Mouse (Mus musculus) midbrain, postnatal 0 days (tissue): Measurements from ENCODE around the gene Pigb. TPM values are rescaled to one million over a fixed set of nuclear protein-coding genes. Genes with fewer than 3 reads are reported as not detected.

ENCODE experiments used
- ATAC-seq: fragments of 200-750 bp; cut with Nextera tagmentation; 2 replicates; pipeline ENCODE4 v1.8.0; 2017; ENCODE audit warnings: moderate number of reproducible peaks, mild to moderate bottlenecking, moderate TSS enrichment, moderate library complexity; ENCODE audit not compliant: low FRiP score
- DNase-seq: peaks from one replicate; pipeline ENCODE4 v3.0.0-alpha.2; 2015; ENCODE audit warnings: low spot score
- H3K27ac ChIP-seq: fragments of 300-500 bp; sonication (generic); 2 replicates; pipeline ENCODE4 v1.5.1; 2014; ENCODE audit warnings: low read depth, mild to moderate bottlenecking, low read length, mixed read lengths
- H3K27me3 ChIP-seq: fragments of 300-500 bp; sonication (generic); 2 replicates; pipeline ENCODE4 v1.6.1; 2014; ENCODE audit warnings: low read length, control low read depth, mixed read lengths; ENCODE audit not compliant: insufficient read depth
- H3K36me3 ChIP-seq: fragments of 300-500 bp; sonication (generic); 2 replicates; pipeline ENCODE4 v1.6.1; 2014; ENCODE audit warnings: low read length, control low read depth, mixed read lengths; ENCODE audit not compliant: insufficient read depth
- H3K4me1 ChIP-seq: fragments of 300-500 bp; sonication (generic); 2 replicates; pipeline ENCODE4 v1.6.1; 2014; ENCODE audit warnings: mild to moderate bottlenecking, control low read depth, antibody characterized with exemption, low read length, mixed read lengths; ENCODE audit not compliant: insufficient read depth
- H3K4me2 ChIP-seq: fragments of 300-500 bp; sonication (generic); 2 replicates; pipeline ENCODE4 v1.6.1; 2014; ENCODE audit warnings: low read depth, mild to moderate bottlenecking, low read length, mixed read lengths; ENCODE audit not compliant: poor library complexity, severe bottlenecking
- H3K4me3 ChIP-seq: fragments of 300-500 bp; sonication (generic); 2 replicates; pipeline ENCODE4 v1.5.1; 2014; ENCODE audit warnings: low read depth, mild to moderate bottlenecking, low read length, moderate library complexity
- H3K9ac ChIP-seq: fragments of 300-500 bp; sonication (generic); replicated peaks from 2 replicates; pipeline ENCODE4 v1.6.1; 2014; ENCODE audit warnings: mild to moderate bottlenecking, low read length, moderate library complexity, mixed read lengths; ENCODE audit not compliant: poor library complexity, severe bottlenecking
- H3K9me3 ChIP-seq: fragments of 300-500 bp; sonication (generic); 2 replicates; pipeline ENCODE4 v1.6.1; 2016; ENCODE audit warnings: low read length, control low read depth
- CTCF ChIP-seq: IDR thresholded peaks from 2 replicates; pipeline ENCODE4 v1.5.1; 2016; ENCODE audit warnings: antibody characterized with exemption, mild to moderate bottlenecking
- WGBS: fragments of 180-500 bp; shearing (Covaris S2); extraction: QIAGEN DNeasy Blood & Tissue Kit; methylation state at CpG from one replicate; pipeline ENCODE4 v1.1.7; 2014; 5-methylcytosine and 5-hydroxymethylcytosine counted together
- polyA plus RNA-seq: library from polyadenylated mRNA; unstranded; fragments of >200 nt; fragmentation: Nextera tagmentation; extraction: Ambion mirVana; gene quantifications from 2 replicates; pipeline ENCODE4 v1.2.1, GENCODE M21; 2015
- total RNA-seq: library from RNA; depleted of rRNA; stranded (reverse); fragments of >200 nt; gene quantifications from 2 replicates; pipeline ENCODE4 v1.2.3, GENCODE M21; 2014

Pigb gene
- total and polyA plus RNA-seq, 2 experiments from 2014 or later, result 8.4 to 13.0 TPM

GRCm38 (mm10) chr9:72985250-72986220 is 54.6 kb downstream of the Pigb start, which contains the start of the genes Ccpg1os and Ccpg1:
Gene Ccpg1os (minus strand): TSS chr9:72985382.
Gene Ccpg1 (plus strand): TSS chr9:72985429.
- no peaks in the 10 kb centered on the region for H3K36me3 ChIP-seq
- H3K4me3 ChIP-seq, result peak within 1 kb of the TSS; percentile 67
- peak within 1 kb of the TSS; percentile 85 for H3K4me2 ChIP-seq
- H3K9ac ChIP-seq, result peak within 1 kb of the TSS; percentile 71
- no peaks in the 10 kb centered on the region for H3K27me3 ChIP-seq
- WGBS, result under 1% methylated on average over 83 of the region's 88 CpGs
- DNase-seq (peak; percentile 98), ATAC-seq (peak; percentile 98)
- no peaks in the 10 kb centered on the region for H3K9me3 ChIP-seq
- peak; percentile 46 for TF ChIP-seq CTCF
- H3K27ac ChIP-seq, result peak within 1 kb of the TSS; percentile 82
- peaks cover 9% of the 10 kb centered on the region; the same call in 1 of the 2 replicates for H3K4me1 ChIP-seq

DNA sequence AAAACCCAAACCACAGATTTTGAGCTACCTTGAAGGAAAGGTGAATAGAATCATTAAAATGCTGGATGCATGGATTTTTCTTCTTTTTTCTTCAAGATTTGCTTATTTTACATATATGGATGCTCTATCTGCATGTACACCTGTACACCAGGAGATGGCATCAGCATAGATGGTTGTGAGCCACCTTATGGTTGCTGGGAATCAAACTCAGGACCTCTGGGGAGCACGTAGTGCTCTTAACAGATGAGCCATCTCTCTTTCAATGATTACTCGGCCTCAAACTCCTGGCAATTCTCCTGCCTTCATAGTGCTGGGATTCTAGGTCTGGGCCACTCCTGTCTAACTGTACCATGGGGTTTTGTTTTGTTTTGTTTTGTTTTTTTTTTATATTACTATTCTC is 57.1 kb downstream of the Pigb start:
- Histone ChIP-seq H3K27ac (no peak overlapping the region), H3K4me3 (no peak overlapping the region)
- no peak for ATAC-seq

GRCm38 (mm10) chr9:72975242-72975641 is 64.9 kb downstream of the Pigb start:
- DNase-seq (no peak), ATAC-seq (no peak)
- WGBS, result 92% methylated on average over 1 of the region's 1 CpGs
- H3K4me2 ChIP-seq, result no peak overlapping the region
- H3K9ac ChIP-seq, result no peak overlapping the region
- no peaks in the 10 kb centered on the region for H3K27me3 ChIP-seq
- no peaks in the 10 kb centered on the region for H3K36me3 ChIP-seq
- TF ChIP-seq CTCF, result no peak
- H3K4me1 ChIP-seq, result no peaks in the 10 kb centered on the region
- H3K4me3 ChIP-seq, result no peak overlapping the region
- H3K9me3 ChIP-seq, result no peaks in the 10 kb centered on the region
- no peak overlapping the region for H3K27ac ChIP-seq

More for the DNA sequence above, 57.1 kb downstream of the Pigb start:
- DNase-seq, result no peak
- no peak overlapping the region for H3K9ac ChIP-seq
- H3K36me3 ChIP-seq, result no peaks in the 10 kb centered on the region
- H3K4me2 ChIP-seq, result no peak overlapping the region
- WGBS, result 68% methylated on average over 2 of the region's 2 CpGs
- no peaks in the 10 kb centered on the region for H3K27me3 ChIP-seq
- H3K4me1 ChIP-seq, result peaks cover 9% of the 10 kb centered on the region; the same call in 1 of the 2 replicates
- H3K9me3 ChIP-seq, result no peaks in the 10 kb centered on the region
- peak; percentile 34 for TF ChIP-seq CTCF

DNA sequence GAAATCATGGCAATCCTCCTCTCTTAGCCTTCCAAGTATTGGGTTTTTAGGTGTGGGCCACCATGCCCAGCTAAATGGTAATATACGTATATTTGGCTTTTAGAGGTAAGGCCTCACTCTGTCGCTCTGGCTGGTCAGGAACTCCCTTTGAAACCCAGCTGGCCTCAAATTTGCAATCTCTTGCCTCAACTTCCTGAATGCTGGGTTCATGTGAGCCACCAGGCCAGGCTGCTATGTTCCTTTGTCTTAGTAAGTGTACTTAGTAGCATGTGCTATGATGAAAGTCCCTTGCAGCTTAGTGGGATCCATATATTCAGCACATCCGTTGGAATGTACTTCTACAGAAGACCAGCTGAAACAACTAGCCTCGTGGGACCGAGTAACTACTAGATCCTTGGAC is 65.4 kb downstream of the Pigb start:
- WGBS, result 92% methylated on average over 5 of the region's 5 CpGs
- ATAC-seq, result no peak
- TF ChIP-seq CTCF, result no peak
- Histone ChIP-seq H3K27me3 (no peaks in the 10 kb centered on the region), H3K27ac (no peak overlapping the region), H3K9ac (no peak overlapping the region), H3K4me2 (no peak overlapping the region), H3K4me1 (no peaks in the 10 kb centered on the region), H3K9me3 (no peaks in the 10 kb centered on the region), H3K36me3 (no peaks in the 10 kb centered on the region), H3K4me3 (no peak overlapping the region)
- DNase-seq, result no peak

DNA sequence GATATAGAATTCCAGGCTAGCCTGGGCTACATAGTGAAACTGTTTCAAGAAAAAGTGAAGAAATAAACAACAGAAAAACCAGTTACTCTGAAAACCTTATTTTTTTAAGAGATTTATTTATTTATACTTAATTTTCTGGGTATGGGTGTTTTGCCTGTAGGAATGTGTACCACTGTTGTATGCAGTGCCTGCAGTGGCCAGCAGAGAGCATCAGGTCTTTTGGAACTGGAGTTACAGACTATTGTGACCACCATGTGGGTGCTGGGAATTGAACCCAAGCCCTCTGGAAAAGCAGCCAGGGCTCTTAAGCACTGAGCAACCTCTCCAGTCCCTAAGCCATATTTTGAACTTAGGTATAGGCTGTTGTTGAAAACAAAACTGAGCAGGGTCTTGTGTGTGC is 67.2 kb downstream of the Pigb start:
- ATAC-seq, result no peak
- H3K27ac ChIP-seq, result no peak overlapping the region
- H3K36me3 ChIP-seq, result no peaks in the 10 kb centered on the region
- H3K4me3 ChIP-seq, result no peak overlapping the region
- no peak for TF ChIP-seq CTCF
- H3K9me3 ChIP-seq, result no peaks in the 10 kb centered on the region
- no peaks in the 10 kb centered on the region for H3K27me3 ChIP-seq
- H3K4me1 ChIP-seq, result no peaks in the 10 kb centered on the region
- H3K4me2 ChIP-seq, result no peak overlapping the region
- H3K9ac ChIP-seq, result no peak overlapping the region
- DNase-seq, result no peak

DNA sequence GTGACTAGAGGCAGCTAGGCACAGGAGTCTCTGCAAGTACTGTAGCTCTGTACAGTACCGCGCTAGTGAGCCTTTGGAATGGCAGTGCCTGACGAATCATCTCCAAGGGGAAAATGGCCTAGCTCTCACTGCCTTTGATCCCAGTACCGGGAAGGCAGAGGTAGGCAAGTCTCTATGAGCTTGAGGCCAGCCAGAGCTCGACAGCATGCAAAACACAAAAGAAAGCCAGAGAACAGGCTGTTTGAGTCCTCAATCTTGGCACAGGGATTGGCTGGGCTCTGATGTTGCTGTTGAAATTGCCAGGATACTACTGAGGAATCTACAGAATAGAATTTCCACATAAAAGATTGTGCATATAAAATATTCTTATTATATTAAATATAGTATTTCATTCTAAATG is 67.7 kb downstream of the Pigb start:
- H3K9me3 ChIP-seq, result no peaks in the 10 kb centered on the region
- DNase-seq (no peak), ATAC-seq (no peak)
- no peak overlapping the region for H3K27ac ChIP-seq
- 83% methylated on average over 5 of the region's 5 CpGs for WGBS
- H3K9ac ChIP-seq, result no peak overlapping the region
- no peaks in the 10 kb centered on the region for H3K4me1 ChIP-seq
- no peak for TF ChIP-seq CTCF
- H3K27me3 ChIP-seq, result no peaks in the 10 kb centered on the region
- no peak overlapping the region for H3K4me2 ChIP-seq
- H3K4me3 ChIP-seq, result no peak overlapping the region
- H3K36me3 ChIP-seq, result no peaks in the 10 kb centered on the region
